Mouse (Mus musculus) monocyte, adult 59 days (primary cell): ENCODE results near the gene Axin2. TPM values are rescaled to one million over a fixed set of nuclear protein-coding genes. Genes with fewer than 3 reads are reported as not detected.

Experiments
- total RNA-seq, 2 experiments: library from RNA; stranded (reverse); gene quantifications; one replicate each; pipeline ENCODE4 v1.2.4; 2023

Gene Axin2
- total RNA-seq, result 1 to 10 TPM in 1 of 2 experiments, under 1 TPM in 1; 0.79 to 1.2 TPM

GRCm38 (mm10) chr11:108920158-108920635 lies at the start of gene Axin2:
Gene Axin2 (plus strand): TSS chr11:108920349.

Other genes starting within 250 kb of the Axin2 start
- not detected for gene E030025P04Rik, start 224.0 kb downstream of the Axin2 start, total RNA-seq